Mouse (Mus musculus): ENCODE results near the gene Arid1a. TPM values are rescaled to one million over a fixed set of nuclear protein-coding genes. Genes with fewer than 3 reads are reported as not detected.
"Not testable (repeated sequence)": the region's sequence is repeated elsewhere in the genome, so short reads cannot be mapped to it uniquely, and the experiment has no call there.

Arid1a gene
- polyA plus RNA-seq, 1 experiment from 2014 or later, result 26.8 TPM

DNA sequence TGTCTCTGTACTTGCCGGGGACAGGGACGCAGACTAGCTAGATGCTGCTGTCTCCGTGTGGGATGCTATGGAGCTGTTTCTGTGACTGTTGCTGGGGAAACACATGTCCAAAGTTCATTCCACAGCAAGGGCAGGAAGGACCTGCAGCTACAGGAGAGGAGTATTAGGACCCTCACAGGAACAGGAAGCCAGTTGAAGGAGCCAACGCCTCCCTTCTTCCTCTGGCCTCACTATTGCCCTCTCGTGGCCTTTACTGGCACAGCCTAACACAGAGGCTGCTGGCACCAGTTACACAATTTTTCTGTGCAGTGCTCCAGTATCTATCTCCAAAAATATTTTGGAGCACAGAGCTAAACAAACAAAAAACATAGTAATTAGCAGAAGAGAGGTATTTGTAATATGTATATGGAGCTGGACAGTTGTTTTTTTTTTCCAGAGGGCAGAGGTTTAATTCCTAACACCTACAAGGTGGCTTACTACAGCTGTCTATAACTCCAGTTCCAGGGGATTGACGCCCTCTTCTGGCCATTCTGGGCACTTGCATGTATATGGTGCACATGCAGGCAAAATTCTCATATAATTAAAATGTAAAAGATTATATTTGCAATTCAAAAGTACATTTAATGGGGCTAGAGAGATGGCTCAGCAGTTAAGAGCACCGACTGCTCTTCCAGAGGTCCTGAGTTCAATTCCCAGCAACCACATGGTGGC is 106.4 kb downstream of the Arid1a start, which contains the start of gene Zdhhc18:
Zdhhc18 (minus strand) TSS at position 166 of the 711 bp plus-strand sequence.
- peak within 1 kb of the TSS; percentile 17 for H3K4me2 ChIP-seq (replicated peaks)
- H3K27me3 ChIP-seq, result no peaks in the 10 kb centered on the region
- no peak for ATAC-seq (ENCODE audit: insufficient number of reproducible peaks, low FRiP score, low TSS enrichment, low read depth)
- H3K4me3 ChIP-seq (replicated peaks), result peak within 1 kb of the TSS; percentile 12
- H3K4me1 ChIP-seq, result no peaks in the 10 kb centered on the region
- WGBS, result 39% methylated on average over 7 of the region's 7 CpGs
- peak within 1 kb of the TSS; percentile 18; the same call in 1 of the 2 replicates for H3K27ac ChIP-seq (replicated peaks)
- no peaks in the 10 kb centered on the region for H3K9me3 ChIP-seq (replicated peaks)
- H3K36me3 ChIP-seq, result no peaks in the 10 kb centered on the region
- H3K9ac ChIP-seq, result no peak within 1 kb of the TSS

DNA sequence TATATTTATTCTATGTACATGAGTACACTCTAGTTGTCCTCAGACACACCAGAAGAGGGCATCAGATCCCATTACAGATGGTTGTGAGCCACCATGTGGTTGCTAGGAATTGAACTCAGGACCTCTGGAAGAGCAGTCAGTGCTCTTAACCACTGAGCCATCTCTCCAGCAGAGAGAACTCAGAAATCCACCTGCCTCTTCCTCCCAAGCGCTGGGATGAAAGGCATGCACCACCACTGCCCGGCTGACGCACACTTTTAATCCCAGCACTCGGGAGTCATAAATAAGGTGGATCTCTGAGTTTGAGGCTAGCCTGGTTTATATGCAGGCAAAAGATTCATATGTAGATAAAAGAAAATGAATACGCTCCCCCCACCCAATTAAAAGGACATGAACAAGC is 107.1 kb downstream of the Arid1a start:
- not testable (repeated sequence) for H3K9me3 ChIP-seq (replicated peaks); H3K27me3 ChIP-seq; H3K4me1 ChIP-seq; ATAC-seq (ENCODE audit: insufficient number of reproducible peaks, low FRiP score, low TSS enrichment, low read depth); H3K9ac ChIP-seq; H3K36me3 ChIP-seq
- Histone ChIP-seq H3K4me2 (replicated peaks) (peak overlapping the region; percentile 17), H3K4me3 (replicated peaks) (peak overlapping the region; percentile 12; the same call in 1 of the 2 replicates), H3K27ac (replicated peaks) (peak overlapping the region; percentile 18; the same call in 1 of the 2 replicates)
- WGBS, result 85% methylated on average over 5 of the region's 5 CpGs

DNA sequence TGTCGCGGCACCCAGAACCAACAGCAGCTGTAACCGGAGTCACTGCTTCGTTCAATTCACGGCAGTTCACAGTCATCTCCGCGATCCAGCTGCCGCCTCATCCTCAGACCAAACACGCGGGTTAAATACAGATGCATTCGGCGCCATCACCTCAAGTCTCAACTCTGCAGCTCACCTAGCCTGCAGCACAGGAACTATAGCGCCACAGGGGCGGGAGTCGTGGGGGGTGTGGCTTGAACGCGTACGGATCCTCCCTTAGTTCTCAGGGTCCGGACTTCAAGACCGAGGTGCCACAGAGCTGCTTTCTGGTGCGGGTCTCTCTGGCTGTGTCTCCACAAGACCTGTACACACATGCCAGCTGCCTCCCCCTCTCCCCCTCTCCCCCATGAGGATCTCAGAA is 110.9 kb downstream of the Arid1a start:
- H3K36me3 ChIP-seq, result no peaks in the 10 kb centered on the region
- no peak overlapping the region for H3K4me2 ChIP-seq (replicated peaks)
- H3K9me3 ChIP-seq (replicated peaks), result no peaks in the 10 kb centered on the region
- no peak overlapping the region for H3K9ac ChIP-seq
- no peaks in the 10 kb centered on the region for H3K27me3 ChIP-seq
- H3K4me3 ChIP-seq (replicated peaks), result 0 out of 2 replicates have a peak overlapping the region, but pooled peaks have one; percentile 7
- WGBS, result 33% methylated on average over 21 of the region's 21 CpGs
- no peak overlapping the region for H3K27ac ChIP-seq (replicated peaks)
- no peak for ATAC-seq (ENCODE audit: insufficient number of reproducible peaks, low FRiP score, low TSS enrichment, low read depth)
- H3K4me1 ChIP-seq, result no peaks in the 10 kb centered on the region

DNA sequence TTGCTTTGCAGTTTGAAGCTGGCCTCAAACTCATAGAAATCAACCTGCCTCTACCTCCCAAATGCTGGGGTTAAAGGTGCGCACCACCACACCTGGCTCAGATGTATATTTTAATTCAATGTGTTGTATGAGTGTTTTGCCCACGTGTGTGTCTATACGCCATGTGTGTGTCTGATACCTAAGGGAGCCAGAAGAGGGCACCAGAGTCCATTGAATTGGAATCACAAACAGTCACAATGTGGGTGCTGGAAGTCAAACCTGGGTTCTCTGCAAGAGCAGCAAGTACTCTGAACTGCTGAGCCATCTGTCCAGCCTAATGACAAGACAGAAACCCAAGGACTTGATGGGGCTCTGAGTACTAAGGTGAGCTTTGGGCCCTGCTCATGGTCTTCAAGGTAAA is 111.4 kb downstream of the Arid1a start:
- 88% methylated on average over 3 of the region's 3 CpGs for WGBS
- H3K4me2 ChIP-seq (replicated peaks), result no peak overlapping the region
- no peak for ATAC-seq (ENCODE audit: insufficient number of reproducible peaks, low FRiP score, low TSS enrichment, low read depth)
- no peaks in the 10 kb centered on the region for H3K27me3 ChIP-seq
- no peak overlapping the region for H3K9ac ChIP-seq
- H3K9me3 ChIP-seq (replicated peaks), result no peaks in the 10 kb centered on the region
- H3K36me3 ChIP-seq, result no peaks in the 10 kb centered on the region
- no peak overlapping the region for H3K27ac ChIP-seq (replicated peaks)
- no peak overlapping the region for H3K4me3 ChIP-seq (replicated peaks)
- H3K4me1 ChIP-seq, result no peaks in the 10 kb centered on the region

DNA sequence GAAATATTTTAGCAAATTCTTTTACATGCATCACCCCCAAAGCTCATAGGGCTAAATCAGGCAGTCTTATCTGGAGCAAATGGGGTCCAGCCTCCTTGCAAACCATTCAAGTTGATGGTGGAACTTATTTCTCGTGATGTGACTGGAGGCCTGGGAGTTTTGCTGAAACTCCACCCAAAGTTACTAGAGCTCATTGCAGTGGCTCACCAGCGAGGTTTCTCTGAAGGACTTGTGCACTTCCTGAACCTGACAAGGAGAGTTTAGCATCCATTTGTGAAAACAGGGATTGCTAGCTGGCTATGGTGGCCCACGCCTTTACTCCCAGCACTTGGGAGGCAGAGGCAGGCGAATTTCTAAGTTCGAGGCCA is 122.5 kb downstream of the Arid1a start:
- Histone ChIP-seq H3K4me2 (replicated peaks) (no peak overlapping the region), H3K27me3 (no peaks in the 10 kb centered on the region), H3K4me1 (peaks cover 25% of the 10 kb centered on the region), H3K9ac (no peak overlapping the region), H3K36me3 (no peaks in the 10 kb centered on the region), H3K4me3 (replicated peaks) (no peak overlapping the region), H3K27ac (replicated peaks) (no peak overlapping the region), H3K9me3 (replicated peaks) (no peaks in the 10 kb centered on the region)
- no peak for ATAC-seq (ENCODE audit: insufficient number of reproducible peaks, low FRiP score, low TSS enrichment, low read depth)
- WGBS, result 74% methylated on average over 5 of the region's 5 CpGs

DNA sequence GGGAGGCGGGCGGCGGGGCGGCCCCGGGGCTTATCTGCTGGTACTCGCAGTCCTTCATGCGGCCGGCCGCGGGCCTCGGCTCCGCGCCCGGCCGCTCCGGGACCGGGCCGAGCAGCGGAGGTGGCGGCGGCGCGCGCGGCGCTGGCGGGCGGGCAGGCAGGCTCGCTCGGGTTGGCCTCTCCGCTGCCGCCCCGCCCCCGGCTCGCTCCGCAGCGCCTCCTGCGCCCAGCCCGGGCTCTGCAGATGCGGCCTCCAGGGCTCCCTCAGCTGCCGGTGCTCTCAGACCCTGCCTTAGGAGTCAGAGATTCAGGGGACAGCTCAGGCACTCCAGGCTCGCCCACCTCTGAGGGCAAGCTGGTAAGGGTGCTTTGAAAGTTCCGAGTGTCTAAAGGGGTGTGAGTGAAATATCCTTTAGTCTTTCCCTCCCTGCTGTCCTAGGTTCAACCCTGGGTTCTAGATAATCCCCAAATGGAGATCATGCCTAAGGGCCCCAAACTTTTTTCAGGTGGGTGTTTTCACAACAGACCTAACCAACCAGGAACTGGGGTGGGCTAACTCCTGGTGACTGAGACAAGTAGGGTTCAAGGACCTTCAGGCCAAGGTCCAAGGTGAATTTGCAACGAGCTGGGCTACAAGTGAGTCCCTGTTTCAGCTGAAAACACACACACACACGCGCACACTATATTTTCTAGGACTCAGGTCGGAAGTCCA is 123.1 kb downstream of the Arid1a start:
- WGBS, result 7% methylated on average over 42 of the region's 47 CpGs
- peak; percentile 86 for ATAC-seq (ENCODE audit: insufficient number of reproducible peaks, low FRiP score, low TSS enrichment, low read depth)
- no peaks in the 10 kb centered on the region for H3K9me3 ChIP-seq (replicated peaks)
- H3K4me2 ChIP-seq (replicated peaks), result peak overlapping the region; percentile 75
- H3K4me1 ChIP-seq, result peaks cover 25% of the 10 kb centered on the region
- peak overlapping the region; percentile 77 for H3K4me3 ChIP-seq (replicated peaks)
- no peaks in the 10 kb centered on the region for H3K36me3 ChIP-seq
- H3K27ac ChIP-seq (replicated peaks), result peak overlapping the region; percentile 76
- no peaks in the 10 kb centered on the region for H3K27me3 ChIP-seq
- H3K9ac ChIP-seq, result peak overlapping the region; percentile 96

DNA sequence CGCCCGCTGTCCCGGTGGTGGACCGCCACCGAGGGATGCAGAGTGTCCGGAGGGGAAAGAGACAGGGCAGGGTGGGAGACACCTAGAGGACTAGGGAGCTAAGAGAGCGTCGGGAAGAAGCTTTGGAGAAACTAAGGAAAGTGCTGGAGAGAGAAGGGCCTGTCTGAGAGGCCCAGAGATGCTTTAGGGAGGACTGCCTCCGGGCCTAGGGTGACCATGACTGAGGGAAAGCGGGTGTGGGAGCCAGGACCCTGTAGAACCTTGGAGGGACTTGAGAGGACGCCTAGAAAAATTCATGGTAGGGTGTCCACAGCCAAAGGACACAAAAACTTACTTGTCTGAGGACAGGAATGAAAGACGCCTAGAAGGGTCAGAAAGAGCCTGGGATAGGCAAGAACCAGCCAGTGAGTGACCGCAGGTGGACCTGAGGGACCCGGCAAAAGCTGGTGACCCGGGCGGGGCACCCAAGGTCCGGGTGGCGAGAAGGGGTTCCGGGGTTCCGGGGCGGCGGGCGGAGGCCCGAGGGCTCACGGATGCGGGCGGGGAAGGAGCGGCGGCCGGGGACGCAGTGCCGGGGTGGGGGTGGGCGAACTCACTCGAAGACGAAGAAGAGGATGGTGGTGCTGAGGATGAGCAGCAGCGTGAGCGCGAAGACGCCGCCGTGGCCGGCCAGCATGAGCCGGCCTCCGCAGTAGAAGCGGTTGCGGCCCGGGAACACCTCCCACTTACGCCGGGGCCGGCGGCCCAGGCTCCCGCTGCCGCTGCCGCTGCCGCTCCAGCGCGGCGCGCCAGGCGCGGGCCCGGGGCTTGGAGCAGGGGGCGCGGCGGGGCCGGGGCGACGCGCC is 123.9 kb downstream of the Arid1a start:
- Histone ChIP-seq H3K27me3 (no peaks in the 10 kb centered on the region), H3K4me3 (replicated peaks) (peak overlapping the region; percentile 77), H3K4me2 (replicated peaks) (peak overlapping the region; percentile 75), H3K36me3 (no peaks in the 10 kb centered on the region), H3K9ac (peak overlapping the region; percentile 96), H3K27ac (replicated peaks) (peak overlapping the region; percentile 76), H3K9me3 (replicated peaks) (no peaks in the 10 kb centered on the region), H3K4me1 (peaks cover 25% of the 10 kb centered on the region)
- WGBS, result 3% methylated on average over 34 of the region's 69 CpGs
- peak; percentile 56 for ATAC-seq (ENCODE audit: insufficient number of reproducible peaks, low FRiP score, low TSS enrichment, low read depth)

DNA sequence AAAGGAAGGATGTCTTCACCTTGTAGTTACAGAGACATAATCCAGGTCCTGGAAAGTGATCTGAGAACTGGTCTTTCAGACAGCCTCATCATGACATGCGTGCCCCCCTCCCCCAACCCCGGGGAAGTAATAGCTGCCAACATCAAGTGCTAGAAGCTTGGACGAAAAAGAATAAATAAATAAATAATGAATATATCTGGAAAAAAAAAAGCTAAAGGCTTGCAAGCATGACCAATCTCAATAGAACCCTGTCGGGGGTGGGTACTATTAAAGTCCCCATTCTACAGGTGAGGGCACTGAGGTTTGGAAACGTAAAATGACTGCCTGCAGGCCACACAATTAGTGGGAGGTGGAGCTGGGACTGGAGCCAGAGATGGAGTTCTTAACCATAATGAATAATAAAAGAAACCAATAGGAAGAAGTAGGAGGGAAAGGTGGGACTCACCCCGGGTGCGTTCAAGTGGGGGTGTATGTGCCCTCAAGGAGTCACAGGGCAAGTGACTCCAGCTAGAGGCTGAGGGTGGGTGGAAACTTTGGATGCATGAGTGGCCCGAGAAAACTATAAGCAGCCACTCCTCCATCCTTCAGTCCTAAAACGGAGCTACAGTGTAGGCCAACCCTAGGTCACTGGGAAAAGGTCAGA is 124.7 kb downstream of the Arid1a start:
- no peak for ATAC-seq (ENCODE audit: insufficient number of reproducible peaks, low FRiP score, low TSS enrichment, low read depth)
- Histone ChIP-seq H3K4me2 (replicated peaks) (peak overlapping the region; percentile 75), H3K4me1 (peaks cover 25% of the 10 kb centered on the region), H3K36me3 (peaks cover 2% of the 10 kb centered on the region; the same call in 1 of the 2 replicates), H3K9me3 (replicated peaks) (no peaks in the 10 kb centered on the region), H3K27ac (replicated peaks) (peak overlapping the region; percentile 76; the same call in 1 of the 2 replicates), H3K9ac (peak overlapping the region; percentile 96), H3K27me3 (no peaks in the 10 kb centered on the region), H3K4me3 (replicated peaks) (peak overlapping the region; percentile 77)
- WGBS, result 32% methylated on average over 9 of the region's 9 CpGs

DNA sequence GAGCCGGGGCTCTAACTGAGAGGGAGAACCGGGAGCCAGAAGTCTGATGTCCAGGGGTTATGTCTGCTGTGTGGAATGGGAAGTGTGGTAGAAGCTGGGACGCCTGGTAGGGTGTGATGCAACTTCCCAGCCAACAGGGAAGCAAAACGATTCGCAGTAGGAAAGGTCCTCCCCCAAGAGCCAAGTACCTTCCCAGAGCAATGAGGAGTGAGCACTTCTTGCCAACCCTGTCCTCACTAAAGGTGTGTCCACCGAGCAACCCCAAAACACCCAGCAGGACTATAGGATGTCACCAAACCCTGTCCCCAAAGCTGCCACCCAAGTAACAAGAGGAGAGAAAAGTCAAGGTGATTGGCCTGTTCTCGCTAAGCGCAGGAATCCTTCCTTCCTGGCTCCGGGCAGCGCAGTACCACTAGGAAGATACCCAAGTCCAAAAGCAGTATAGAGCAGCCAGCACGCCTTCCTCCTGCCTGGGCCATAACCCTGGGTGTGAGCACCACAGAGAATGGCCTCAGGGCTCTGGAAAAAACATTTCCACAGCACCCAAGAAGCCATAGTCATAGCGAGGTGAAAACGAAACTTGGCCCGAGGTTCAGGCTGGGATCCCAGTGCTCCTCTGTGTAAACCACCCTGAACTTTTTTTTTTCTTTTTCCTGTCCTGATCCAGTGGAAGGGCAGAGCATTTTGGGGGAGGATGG is 125.3 kb downstream of the Arid1a start:
- ATAC-seq (ENCODE audit: insufficient number of reproducible peaks, low FRiP score, low TSS enrichment, low read depth), result no peak
- H3K9ac ChIP-seq, result no peak overlapping the region
- no peaks in the 10 kb centered on the region for H3K9me3 ChIP-seq (replicated peaks)
- H3K27me3 ChIP-seq, result no peaks in the 10 kb centered on the region
- peak overlapping the region; percentile 75 for H3K4me2 ChIP-seq (replicated peaks)
- H3K4me1 ChIP-seq, result peaks cover 25% of the 10 kb centered on the region
- whole genome bisulfite sequencing, result 75% methylated on average over 14 of the region's 14 CpGs
- peaks cover 9% of the 10 kb centered on the region for H3K36me3 ChIP-seq
- H3K4me3 ChIP-seq (replicated peaks), result peak overlapping the region; percentile 77
- H3K27ac ChIP-seq (replicated peaks), result no peak overlapping the region

DNA sequence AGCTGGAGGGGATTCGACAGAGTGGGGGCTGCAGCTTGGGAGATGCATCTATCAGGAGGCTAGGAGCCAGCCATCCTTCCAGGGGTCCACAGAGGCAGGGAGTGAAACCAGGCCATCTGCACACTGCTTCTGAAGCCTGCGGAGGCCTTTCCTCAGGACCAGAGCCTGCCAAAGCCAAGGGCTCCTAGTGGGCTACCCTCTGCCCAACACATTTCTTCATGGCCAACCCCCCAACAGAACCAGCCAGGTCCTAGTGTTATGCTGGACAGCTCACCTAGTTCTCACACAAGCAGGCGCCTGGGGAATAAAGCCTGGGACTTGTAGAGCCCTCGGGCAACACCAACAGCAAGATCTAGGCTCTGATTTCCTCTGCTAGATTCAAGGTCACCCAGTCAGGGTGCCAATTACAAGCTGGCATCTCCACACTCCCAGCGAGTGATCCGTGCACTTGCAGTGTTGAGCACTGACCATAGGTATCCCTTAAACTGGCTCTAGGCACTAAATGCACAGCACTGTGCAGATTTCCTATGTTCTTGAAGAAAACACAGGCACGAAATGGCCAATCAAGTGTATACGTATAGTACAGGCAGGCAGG is 126.1 kb downstream of the Arid1a start:
- no peak for ATAC-seq (ENCODE audit: insufficient number of reproducible peaks, low FRiP score, low TSS enrichment, low read depth)
- H3K27me3 ChIP-seq, result no peaks in the 10 kb centered on the region
- H3K36me3 ChIP-seq, result peaks cover 17% of the 10 kb centered on the region
- no peak overlapping the region for H3K4me2 ChIP-seq (replicated peaks)
- 85% methylated on average over 8 of the region's 8 CpGs for WGBS
- H3K4me1 ChIP-seq, result peaks cover 25% of the 10 kb centered on the region
- H3K9me3 ChIP-seq (replicated peaks), result no peaks in the 10 kb centered on the region
- no peak overlapping the region for H3K27ac ChIP-seq (replicated peaks)
- no peak overlapping the region for H3K9ac ChIP-seq
- H3K4me3 ChIP-seq (replicated peaks), result no peak overlapping the region
